Mouse (Mus musculus) megakaryocyte, embryonic 14.5 days (primary cell): ENCODE results near the gene Tmem9. TPM values are rescaled to one million over a fixed set of nuclear protein-coding genes. Genes with fewer than 3 reads are reported as not detected.
A peak's percentile ranks its signal among the peaks of the same experiment; 100 is the strongest.

ENCODE experiments used
- H3K27me3 ChIP-seq: replicated peaks from 2 replicates; pipeline ENCODE3; 2012; ENCODE audit warnings: inconsistent platforms
- H3K36me3 ChIP-seq: replicated peaks from 2 replicates; pipeline ENCODE3; 2012; ENCODE audit warnings: low read length, inconsistent platforms, mixed read lengths
- H3K4me1 ChIP-seq: 2 replicates; pipeline ENCODE4 v1.6.1; 2012; ENCODE audit warnings: inconsistent platforms
- H3K4me3 ChIP-seq: replicated peaks from 2 replicates; pipeline ENCODE3; 2012; ENCODE audit warnings: moderate library complexity, mild to moderate bottlenecking, inconsistent platforms
- H3K9me3 ChIP-seq: 2 replicates; pipeline ENCODE4 v1.6.1; 2012; ENCODE audit warnings: inconsistent platforms
- FLI1 ChIP-seq: IDR thresholded peaks from 2 replicates; pipeline ENCODE4 v1.6.1; 2012; ENCODE audit warnings: low read length, inconsistent platforms, mixed read lengths
- GATA1 ChIP-seq: IDR thresholded peaks from 3 replicates; pipeline ENCODE4 v1.6.1; 2012; ENCODE audit warnings: mixed read lengths, low read length, inconsistent platforms, borderline replicate concordance
- polyA plus RNA-seq: library from polyadenylated mRNA; stranded (reverse); fragments of >175 nt; gene quantifications from 2 replicates; pipeline ENCODE4 v1.2.3, GENCODE M21; 2012; ENCODE audit warnings: low replicate concordance; ENCODE audit not compliant: insufficient read depth

Gene Tmem9
- polyA plus RNA-seq, 1 experiment: 24.1 TPM

- H3K4me3 ChIP-seq: peak within 1 kb of the TSS; percentile 80
- TF ChIP-seq FLI1 (no peak), GATA1 (no peak)
- H3K4me1 ChIP-seq: peaks cover 21% of the 10 kb centered on the region
- H3K36me3 ChIP-seq: no peaks in the 10 kb centered on the region
- H3K9me3 ChIP-seq: no peaks in the 10 kb centered on the region
- peaks cover 85% of the 10 kb centered on the region for H3K27me3 ChIP-seq
Observed at GRCm38 (mm10) chr1:136050312-136051012, 42.5 kb downstream of the Tmem9 start, which contains the start of gene Ascl5. Gene Ascl5 (plus strand): TSS chr1:136050804.

- H3K9me3 ChIP-seq: no peaks in the 10 kb centered on the region
- peaks cover 21% of the 10 kb centered on the region for H3K4me1 ChIP-seq
- peak overlapping the region; percentile 80 for H3K4me3 ChIP-seq
- H3K27me3 ChIP-seq: peaks cover 87% of the 10 kb centered on the region
- no peaks in the 10 kb centered on the region for H3K36me3 ChIP-seq
- no peak for TF ChIP-seq GATA1
- no peak for TF ChIP-seq FLI1
Observed at GRCm38 (mm10) chr1:136051013-136051315, 43.0 kb downstream of the Tmem9 start.

- no peaks in the 10 kb centered on the region for H3K36me3 ChIP-seq
- TF ChIP-seq GATA1 (no peak), FLI1 (no peak)
- no peaks in the 10 kb centered on the region for H3K9me3 ChIP-seq
- H3K4me3 ChIP-seq: peak overlapping the region; percentile 2
- H3K4me1 ChIP-seq: peaks cover 21% of the 10 kb centered on the region
- H3K27me3 ChIP-seq: peaks cover 90% of the 10 kb centered on the region
Observed at GRCm38 (mm10) chr1:136051465-136051864, 43.5 kb downstream of the Tmem9 start.

GRCm38 (mm10) chr1:136052547-136052946 lies 44.6 kb downstream of the Tmem9 start, which contains the start of gene Cacna1s:
Gene Cacna1s (plus strand): TSS chr1:136052750.
- H3K9me3 ChIP-seq: no peaks in the 10 kb centered on the region
- H3K36me3 ChIP-seq: no peaks in the 10 kb centered on the region
- peaks cover 92% of the 10 kb centered on the region for H3K27me3 ChIP-seq
- H3K4me1 ChIP-seq: peaks cover 21% of the 10 kb centered on the region
- H3K4me3 ChIP-seq: peak within 1 kb of the TSS; percentile 2
- no peak for TF ChIP-seq GATA1
- TF ChIP-seq FLI1: no peak

GRCm38 (mm10) chr1:136055771-136056170 lies 47.8 kb downstream of the Tmem9 start:
- H3K36me3 ChIP-seq: no peaks in the 10 kb centered on the region
- TF ChIP-seq GATA1 (no peak), FLI1 (no peak)
- H3K4me1 ChIP-seq: peaks cover 12% of the 10 kb centered on the region
- H3K9me3 ChIP-seq: no peaks in the 10 kb centered on the region
- no peak overlapping the region for H3K4me3 ChIP-seq
- H3K27me3 ChIP-seq: peaks cover 90% of the 10 kb centered on the region

GRCm38 (mm10) chr1:136058594-136058993 lies 50.6 kb downstream of the Tmem9 start:
- H3K4me1 ChIP-seq: no peaks in the 10 kb centered on the region
- TF ChIP-seq FLI1 (no peak), GATA1 (no peak)
- H3K36me3 ChIP-seq: no peaks in the 10 kb centered on the region
- peaks cover 84% of the 10 kb centered on the region for H3K27me3 ChIP-seq
- H3K4me3 ChIP-seq: no peak overlapping the region
- H3K9me3 ChIP-seq: no peaks in the 10 kb centered on the region

GRCm38 (mm10) chr1:136061041-136061789 lies 53.3 kb downstream of the Tmem9 start:
- H3K9me3 ChIP-seq: no peaks in the 10 kb centered on the region
- TF ChIP-seq FLI1: no peak
- TF ChIP-seq GATA1: no peak
- no peaks in the 10 kb centered on the region for H3K4me1 ChIP-seq
- H3K4me3 ChIP-seq: no peak overlapping the region
- H3K36me3 ChIP-seq: no peaks in the 10 kb centered on the region
- peaks cover 86% of the 10 kb centered on the region for H3K27me3 ChIP-seq

GRCm38 (mm10) chr1:136061790-136062141 lies 53.8 kb downstream of the Tmem9 start:
- peaks cover 86% of the 10 kb centered on the region for H3K27me3 ChIP-seq
- no peaks in the 10 kb centered on the region for H3K9me3 ChIP-seq
- TF ChIP-seq FLI1: no peak
- no peak for TF ChIP-seq GATA1
- no peaks in the 10 kb centered on the region for H3K36me3 ChIP-seq
- no peaks in the 10 kb centered on the region for H3K4me1 ChIP-seq
- no peak overlapping the region for H3K4me3 ChIP-seq

GRCm38 (mm10) chr1:136063991-136064390 lies 56.0 kb downstream of the Tmem9 start:
- Histone ChIP-seq H3K9me3 (no peaks in the 10 kb centered on the region), H3K4me3 (no peak overlapping the region), H3K27me3 (peaks cover 87% of the 10 kb centered on the region), H3K36me3 (no peaks in the 10 kb centered on the region), H3K4me1 (no peaks in the 10 kb centered on the region)
- TF ChIP-seq GATA1: no peak
- no peak for TF ChIP-seq FLI1

GRCm38 (mm10) chr1:136066621-136067020 lies 58.7 kb downstream of the Tmem9 start:
- Histone ChIP-seq H3K36me3 (no peaks in the 10 kb centered on the region), H3K4me1 (no peaks in the 10 kb centered on the region), H3K4me3 (no peak overlapping the region), H3K27me3 (peaks cover 87% of the 10 kb centered on the region), H3K9me3 (no peaks in the 10 kb centered on the region)
- TF ChIP-seq FLI1: no peak
- TF ChIP-seq GATA1: no peak
